Mouse (Mus musculus) regulatory T cell (primary cell): Measurements from ENCODE around the gene Tmem108.

Experiments
- in situ Hi-C: fragments of 300-600 bp; cut with MboI, MseI; formaldehyde crosslinking; loops from one replicate; pipeline ENCODE4 v1.15.1; 2025; ENCODE audit warnings: high pct_unique_total_duplicates

The Tmem108 gene

GRCm38 (mm10) chr9:103721486-103721885, 40.2 kb downstream of the Tmem108 start:
- in situ Hi-C loops, result no loop called here

GRCm38 (mm10) chr9:103721081-103721480, 40.6 kb downstream of the Tmem108 start:
- in situ Hi-C loops, result no loop called here

- in situ Hi-C loops, result no loop called here
These were observed 41.6 kb downstream of the Tmem108 start for GRCm38 (mm10) chr9:103720021-103720420.

GRCm38 (mm10) chr9:103716002-103716401, 45.6 kb downstream of the Tmem108 start:
- in situ Hi-C loops, result no loop called here

GRCm38 (mm10) chr9:103715352-103715751, 46.3 kb downstream of the Tmem108 start:
- in situ Hi-C loops, result no loop called here

- in situ Hi-C loops, result no loop called here
These were observed 48.4 kb downstream of the Tmem108 start for GRCm38 (mm10) chr9:103713230-103713629.

- in situ Hi-C loops, result no loop called here
These were observed 48.9 kb downstream of the Tmem108 start for GRCm38 (mm10) chr9:103712711-103713110.

GRCm38 (mm10) chr9:103709694-103710093, 51.9 kb downstream of the Tmem108 start:
- in situ Hi-C loops, result no loop called here

GRCm38 (mm10) chr9:103708514-103709173, 53.0 kb downstream of the Tmem108 start:
- in situ Hi-C loops, result no loop called here

- in situ Hi-C loops, result no loop called here
These were observed 53.8 kb downstream of the Tmem108 start for GRCm38 (mm10) chr9:103707857-103708256.

GRCm38 (mm10) chr9:103707000-103707790, 54.4 kb downstream of the Tmem108 start:
- in situ Hi-C loops, result no loop called here

- in situ Hi-C loops, result no loop called here
These were observed 55.9 kb downstream of the Tmem108 start for GRCm38 (mm10) chr9:103705717-103706116.

- in situ Hi-C loops, result no loop called here
These were observed 58.6 kb downstream of the Tmem108 start for GRCm38 (mm10) chr9:103703014-103703413.

GRCm38 (mm10) chr9:103702452-103702851, 59.2 kb downstream of the Tmem108 start:
- in situ Hi-C loops, result no loop called here

- in situ Hi-C loops, result no loop called here
These were observed 60.2 kb downstream of the Tmem108 start for GRCm38 (mm10) chr9:103701448-103701847.

GRCm38 (mm10) chr9:103700240-103700639, 61.4 kb downstream of the Tmem108 start:
- in situ Hi-C loops, result no loop called here

- in situ Hi-C loops, result no loop called here
These were observed 64.7 kb downstream of the Tmem108 start for GRCm38 (mm10) chr9:103696967-103697366.

GRCm38 (mm10) chr9:103693826-103694225, 67.8 kb downstream of the Tmem108 start:
- in situ Hi-C loops, result no loop called here

- in situ Hi-C loops, result no loop called here
These were observed 68.9 kb downstream of the Tmem108 start for GRCm38 (mm10) chr9:103692699-103693098.

GRCm38 (mm10) chr9:103691847-103692246, 69.8 kb downstream of the Tmem108 start:
- in situ Hi-C loops, result no loop called here

- in situ Hi-C loops, result no loop called here
These were observed 71.2 kb downstream of the Tmem108 start for GRCm38 (mm10) chr9:103690446-103690845.

- in situ Hi-C loops, result no loop called here
These were observed 71.9 kb downstream of the Tmem108 start for GRCm38 (mm10) chr9:103689697-103690096.

GRCm38 (mm10) chr9:103689006-103689405, 72.6 kb downstream of the Tmem108 start:
- in situ Hi-C loops, result no loop called here
